Mouse (Mus musculus): Measurements from ENCODE around the gene Ptgds.

Gene Ptgds

DNA sequence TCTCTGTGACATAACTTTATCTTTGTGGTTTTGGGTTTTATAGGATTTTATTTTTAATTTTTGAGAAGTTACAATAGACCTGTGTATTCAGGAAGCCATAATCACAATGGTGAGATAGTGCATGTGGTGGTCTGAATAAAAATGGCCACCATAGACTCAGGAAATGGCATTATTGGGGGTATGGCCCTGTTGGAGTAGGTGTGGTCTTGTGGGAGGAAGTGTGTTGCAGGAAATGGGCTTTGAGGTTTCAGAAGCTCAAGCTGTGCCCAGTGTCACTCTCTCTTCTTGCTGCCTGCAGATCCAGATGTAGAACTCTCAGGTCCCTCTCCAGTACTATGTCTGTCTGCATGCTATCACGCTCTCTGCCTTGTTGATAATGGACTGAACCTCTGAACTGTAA, 10.7 kb upstream of the Ptgds start:
- no peak for DNase-seq (ENCODE audit: low spot score in 2 of 2)

DNA sequence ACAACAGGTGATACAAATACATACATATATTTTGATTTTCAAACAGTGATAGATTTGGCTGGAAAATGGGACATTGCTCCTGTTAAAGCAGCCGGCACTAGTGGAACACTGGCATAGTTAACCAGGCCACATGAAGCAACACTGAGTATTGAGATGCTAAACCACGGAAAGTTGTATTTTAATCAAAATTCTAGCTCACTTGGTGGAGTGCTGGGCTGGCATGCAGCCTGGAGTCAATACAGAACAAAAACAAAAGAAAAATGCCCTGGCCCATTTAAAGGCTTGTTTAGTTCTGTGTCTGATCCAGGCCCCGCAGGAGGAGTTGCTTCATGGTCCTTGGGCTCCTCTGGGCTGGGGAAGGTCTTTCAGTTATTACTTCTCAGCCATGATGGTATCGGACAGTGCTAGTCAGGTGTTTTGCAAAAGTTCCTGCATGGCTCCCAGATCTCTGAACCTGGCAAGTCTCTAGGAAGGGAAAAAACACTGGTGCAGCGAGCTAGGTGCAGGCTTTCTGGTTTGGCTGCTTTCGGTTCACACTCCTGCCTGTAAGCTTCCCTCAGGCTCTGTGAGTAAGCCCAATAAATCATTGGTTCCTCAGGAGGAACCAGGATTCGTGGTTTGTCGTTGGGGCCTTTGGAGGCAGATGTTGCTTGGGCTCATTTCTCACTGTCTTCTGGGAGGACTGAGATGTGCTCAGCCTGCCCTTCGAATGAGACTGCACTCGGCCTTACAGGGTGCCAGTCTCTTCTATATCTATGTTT, 9.9 kb upstream of the Ptgds start:
- DNase-seq (ENCODE audit: low spot score in 2 of 2) = no peak

DNA sequence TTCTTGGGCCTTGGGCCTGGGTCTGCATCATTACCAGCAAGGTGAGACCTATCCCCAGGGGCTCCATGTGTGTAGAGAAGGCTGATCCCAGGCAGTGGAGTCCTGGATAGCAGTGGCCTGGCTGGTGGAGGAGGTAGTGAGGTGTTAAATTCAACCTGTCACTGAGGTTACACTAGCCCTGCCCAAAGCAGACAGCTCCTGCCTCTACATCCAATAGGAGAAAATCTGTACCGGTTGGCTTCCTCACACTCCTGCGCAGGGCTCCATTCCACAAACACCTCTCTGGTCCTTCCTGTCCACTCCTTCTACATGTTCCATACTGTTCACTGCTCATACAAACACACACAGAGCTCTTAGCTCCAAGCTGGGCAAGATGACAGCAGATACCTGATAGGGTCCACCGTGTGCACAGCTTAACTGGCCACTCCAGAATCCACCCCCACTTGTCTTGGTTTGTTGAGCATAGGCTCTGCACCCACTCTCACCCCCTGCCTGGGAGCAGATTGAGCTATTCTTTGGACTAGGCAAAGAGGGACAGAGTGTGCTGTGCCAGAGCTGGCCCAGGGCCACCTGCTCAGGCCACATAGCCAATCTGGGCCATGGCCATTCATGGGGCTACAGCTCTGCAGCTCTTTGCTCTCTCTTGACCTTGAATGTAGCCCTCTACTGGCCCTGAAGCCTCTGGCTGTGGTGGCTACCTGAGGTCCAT, 8.3 kb upstream of the Ptgds start:
- no peak for DNase-seq (ENCODE audit: low spot score in 2 of 2)

DNA sequence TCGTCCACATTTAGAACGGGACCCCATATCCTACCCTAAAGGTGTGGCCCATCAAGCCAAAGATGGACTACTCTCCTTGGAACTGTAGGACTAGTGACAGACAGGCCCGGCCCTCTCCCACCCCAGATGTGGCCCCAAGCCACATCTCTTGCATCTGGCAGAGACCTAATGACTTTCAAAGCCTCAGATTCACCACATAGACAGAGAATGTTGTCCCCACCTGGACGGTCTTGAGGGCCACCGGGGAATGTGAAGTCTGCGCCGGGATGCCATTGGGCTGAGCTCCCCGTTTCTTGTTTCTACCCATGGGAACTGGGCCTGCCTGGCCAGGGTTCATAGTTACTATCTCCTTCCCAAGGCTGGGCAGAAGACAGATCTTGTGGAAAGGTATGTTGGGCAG, 7.7 kb upstream of the Ptgds start:
- DNase-seq (ENCODE audit: low spot score in 2 of 2) = no peak

GRCm38 (mm10) chr2:25472550-25472949, 2.7 kb upstream of the Ptgds start:
- no peak for DNase-seq (ENCODE audit: low spot score in 2 of 2)

DNA sequence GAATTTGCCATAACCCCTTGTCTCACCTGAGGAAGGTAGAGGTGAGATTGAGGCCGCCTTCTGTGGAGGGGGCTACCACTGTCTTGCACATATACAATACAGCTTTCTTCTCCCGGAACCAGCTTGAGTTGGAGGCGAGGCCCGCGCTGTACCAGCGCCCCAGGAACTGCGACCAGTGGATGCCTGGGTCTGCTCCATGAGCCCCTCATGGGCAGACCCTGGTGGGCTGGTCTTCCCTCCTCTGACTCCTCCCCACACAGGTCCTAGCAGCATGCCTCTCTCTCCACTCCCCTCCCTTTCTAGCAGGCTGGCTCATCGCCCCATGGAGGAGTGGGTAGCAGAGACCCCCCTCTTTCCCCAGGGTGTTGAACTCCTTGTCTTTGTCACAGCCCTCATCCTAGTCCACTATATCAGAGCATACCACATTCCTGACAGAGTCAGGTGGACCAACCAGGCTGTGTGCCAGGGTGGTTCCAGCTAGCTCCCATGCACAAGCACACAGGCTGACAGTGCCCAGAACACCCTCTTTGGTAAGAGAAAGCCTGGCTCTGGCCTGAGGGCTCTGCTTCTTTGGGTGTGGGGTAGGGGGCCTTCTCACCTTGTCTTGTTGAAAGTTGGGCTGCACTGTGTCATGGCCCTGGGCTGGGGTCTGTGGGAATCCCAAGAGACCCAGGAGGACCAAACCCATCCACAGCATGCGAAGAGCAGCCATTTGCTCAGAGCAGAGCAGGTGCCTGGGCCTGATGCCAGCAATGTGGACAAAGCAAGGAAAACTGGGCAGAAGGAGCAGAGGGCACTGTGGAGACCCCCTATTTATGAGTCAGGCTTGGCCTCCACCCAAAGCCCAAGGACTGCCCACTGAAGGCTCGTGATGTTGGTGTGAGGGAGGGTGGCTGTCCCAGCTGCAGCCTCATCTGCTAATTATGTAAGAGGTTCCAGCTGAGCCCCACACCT, 607 bp downstream of the Ptgds start:
- no peak for DNase-seq (ENCODE audit: low spot score in 2 of 2)

- no peak for DNase-seq (ENCODE audit: low spot score in 2 of 2)
Measured at GRCm38 (mm10) chr2:25467606-25468303, 2.1 kb downstream of the Ptgds start.

- DNase-seq (ENCODE audit: low spot score in 2 of 2) = peak; percentile 86 to 88
Measured at GRCm38 (mm10) chr2:25465816-25466635, 3.8 kb downstream of the Ptgds start.

DNA sequence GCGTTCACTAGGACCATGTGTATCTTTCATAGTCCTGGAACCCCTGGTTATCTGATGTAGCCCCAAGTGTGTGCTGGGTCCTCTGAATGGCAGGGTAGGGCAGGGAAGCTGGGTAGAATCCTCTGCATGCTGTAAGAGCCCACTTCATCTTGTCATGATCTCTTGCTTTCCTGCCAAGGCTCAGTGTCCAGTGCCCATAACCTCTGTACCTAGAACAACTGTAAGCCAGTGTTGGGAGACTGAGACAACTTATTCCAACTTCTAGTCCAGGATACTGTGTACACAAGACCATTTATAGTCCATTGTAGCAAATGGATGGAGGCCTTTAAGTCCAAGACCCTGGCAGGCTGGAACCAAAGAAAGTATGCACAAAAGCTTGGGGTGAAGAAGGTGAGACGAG, 4.6 kb downstream of the Ptgds start:
- no peak for DNase-seq (ENCODE audit: low spot score in 2 of 2)

DNA sequence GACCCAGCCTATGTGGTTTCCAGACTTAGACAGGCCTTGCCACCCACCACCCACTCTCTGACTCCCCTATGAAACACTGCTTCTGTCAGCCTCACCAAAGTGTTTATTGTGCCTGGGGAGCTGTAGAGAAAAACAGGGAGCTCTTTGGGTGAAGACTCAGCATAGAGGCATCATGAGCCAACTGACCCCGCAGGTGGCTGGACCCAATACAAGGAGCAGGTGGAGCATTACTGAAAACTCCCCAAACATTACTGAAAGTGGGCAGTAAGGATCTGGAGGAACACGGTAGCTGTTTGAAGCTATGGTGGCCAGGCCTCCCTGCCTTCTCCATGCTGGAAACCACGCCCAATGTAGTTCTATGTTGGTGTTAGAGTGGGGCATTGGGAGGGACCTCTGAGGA, 6.2 kb downstream of the Ptgds start:
- DNase-seq (ENCODE audit: low spot score in 2 of 2) = no peak

DNA sequence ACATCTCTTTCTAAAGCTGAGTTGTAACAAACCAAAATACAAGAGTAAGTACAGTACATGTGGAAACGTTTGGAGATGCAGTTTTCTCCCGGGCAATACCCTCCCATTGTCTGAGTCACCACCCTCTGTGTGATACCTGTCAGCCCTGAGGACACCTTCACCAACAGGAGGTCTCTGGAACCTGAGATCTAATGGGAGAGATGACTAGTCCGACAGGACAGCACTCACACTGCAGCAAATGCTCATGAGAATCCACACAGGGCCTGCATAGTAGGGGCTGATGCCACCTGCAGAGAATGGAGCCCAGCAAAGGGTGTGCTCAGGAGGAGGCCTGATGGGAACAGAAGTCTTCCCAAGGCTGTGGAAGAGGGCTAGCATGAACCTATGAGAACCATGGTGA, 8.4 kb downstream of the Ptgds start:
- DNase-seq (ENCODE audit: low spot score in 2 of 2) = no peak

DNA sequence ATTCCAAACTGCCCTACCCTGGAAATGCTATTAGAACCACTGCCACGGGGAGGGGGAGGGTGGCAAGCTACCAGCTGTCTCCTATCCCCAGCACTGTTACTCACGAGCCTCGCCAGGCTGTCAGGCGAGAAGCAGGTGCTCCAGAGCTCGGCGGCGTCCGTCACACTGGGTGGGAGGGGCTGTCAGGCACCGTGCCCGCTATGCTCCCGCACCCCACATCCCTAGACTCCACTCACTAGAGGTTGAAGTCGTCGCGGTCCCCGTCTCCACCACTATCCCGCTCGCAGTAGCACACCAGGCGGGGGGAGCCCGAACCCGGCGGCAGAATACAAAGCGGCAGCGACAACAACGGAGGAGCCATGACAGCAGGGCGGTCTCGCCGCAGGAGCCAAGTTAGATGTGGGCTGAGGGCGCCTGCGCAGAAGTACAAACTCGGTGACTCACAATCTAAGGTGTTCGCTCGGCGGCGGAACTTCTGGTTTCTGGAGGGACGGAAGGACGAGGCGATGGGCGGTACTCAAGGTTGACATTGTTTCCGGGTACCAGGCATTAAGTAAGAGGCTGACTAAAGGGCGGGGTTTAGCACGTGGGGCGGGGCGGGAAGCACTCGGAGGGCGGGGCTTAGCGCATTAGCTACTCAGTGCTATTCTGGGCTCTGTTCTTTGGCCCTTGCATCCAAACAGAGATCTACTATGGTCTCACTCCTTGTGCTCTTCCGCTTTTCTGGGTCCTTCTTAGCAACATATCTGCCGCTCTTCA, 9.1 kb downstream of the Ptgds start, which contains the start of gene Paxx:
Paxx (minus strand) TSS at position 544 of the 759 bp plus-strand sequence.
- DNase-seq (ENCODE audit: low spot score in 2 of 2) = peak; percentile 96 to 97

- DNase-seq (ENCODE audit: low spot score in 2 of 2) = no peak
Measured at GRCm38 (mm10) chr2:25460135-25460534, 9.7 kb downstream of the Ptgds start.

GRCm38 (mm10) chr2:25458911-25459310, 10.9 kb downstream of the Ptgds start:
- DNase-seq (ENCODE audit: low spot score in 2 of 2) = no peak

GRCm38 (mm10) chr2:25457022-25457896, 12.6 kb downstream of the Ptgds start:
- no peak for DNase-seq (ENCODE audit: low spot score in 2 of 2)

- no peak for DNase-seq (ENCODE audit: low spot score in 2 of 2)
Measured at GRCm38 (mm10) chr2:25456205-25456953, 13.5 kb downstream of the Ptgds start, which contains the start of gene Clic3. TSS of gene Clic3 (plus strand) at chr2:25456838.

GRCm38 (mm10) chr2:25452951-25453350, 16.9 kb downstream of the Ptgds start:
- DNase-seq (ENCODE audit: low spot score in 2 of 2) = no peak
